Mouse (Mus musculus) kidney, adult 2 months (tissue): ENCODE results near the gene Pnma1. TPM values are rescaled to one million over a fixed set of nuclear protein-coding genes. Genes with fewer than 3 reads are reported as not detected.

Experiments used
- DNase-seq: peaks from one replicate; pipeline ENCODE4 v3.0.0; 2021
- H3K27ac ChIP-seq: fragments of 200-500 bp; 2 replicates; pipeline ENCODE4 v1.5.1; 2012; ENCODE audit warnings: low read depth, low read length, control low read depth, inconsistent platforms; ENCODE audit not compliant: insufficient read depth
- H3K27me3 ChIP-seq: fragments of 200-500 bp; replicated peaks from 2 replicates; pipeline ENCODE4 v1.6.1; 2012; ENCODE audit warnings: mild to moderate bottlenecking, moderate library complexity, low read length, inconsistent platforms; ENCODE audit not compliant: control insufficient read depth, insufficient read depth
- H3K36me3 ChIP-seq: fragments of 200-500 bp; 2 replicates; pipeline ENCODE4 v1.6.1; 2012; ENCODE audit warnings: mild to moderate bottlenecking, moderate library complexity, low read length, inconsistent platforms; ENCODE audit not compliant: control insufficient read depth, insufficient read depth
- H3K4me1 ChIP-seq: fragments of 200-500 bp; 2 replicates; pipeline ENCODE4 v1.6.1; 2011; ENCODE audit warnings: low read length; ENCODE audit not compliant: control insufficient read depth, insufficient read depth
- H3K4me3 ChIP-seq: fragments of 200-500 bp; 2 replicates; pipeline ENCODE4 v1.5.1; 2011; ENCODE audit warnings: mild to moderate bottlenecking, low read depth, low read length, control low read depth; ENCODE audit not compliant: insufficient read depth
- CTCF ChIP-seq: fragments of 200-500 bp; conservative IDR thresholded peaks from 2 replicates; pipeline ENCODE4 v1.5.1; 2011; ENCODE audit warnings: low read depth, mild to moderate bottlenecking, control low read depth, low read length, moderate library complexity, mixed read lengths; ENCODE audit not compliant: insufficient read depth, insufficient read length
- POLR2A ChIP-seq: fragments of 200-500 bp; IDR thresholded peaks from one replicate; pipeline ENCODE4 v1.6.1; 2011; ENCODE audit warnings: low read depth, low read length, control low read depth
- WGBS: fragments of 180-500 bp; shearing (Covaris S2); methylation state at CpG from one replicate; pipeline ENCODE4 v1.1.7; 2018; 5-methylcytosine and 5-hydroxymethylcytosine counted together
- polyA plus RNA-seq: library from polyadenylated mRNA; depleted of rRNA; stranded (reverse); fragments of >200 nt; gene quantifications from 2 replicates; pipeline ENCODE4 v1.2.3, GENCODE M21; 2012

The Pnma1 gene
- polyA plus RNA-seq, 1 experiment = not detected

- no peaks in the 10 kb centered on the region for H3K27me3 ChIP-seq
- TF ChIP-seq CTCF = no peak
- TF ChIP-seq POLR2A = no peak
- no peak overlapping the region for H3K4me3 ChIP-seq
- H3K36me3 ChIP-seq = peaks cover 1% of the 10 kb centered on the region
- 57% methylated on average over 6 of the region's 6 CpGs for WGBS
- no peak for DNase-seq
- H3K4me1 ChIP-seq = peaks cover 63% of the 10 kb centered on the region
- peak overlapping the region; percentile 92 for H3K27ac ChIP-seq
Observed at GRCm38 (mm10) chr12:84176886-84177765, 28.8 kb upstream of the Pnma1 start.

GRCm38 (mm10) chr12:84176126-84176769 is 28.0 kb upstream of the Pnma1 start:
- DNase-seq = peak; percentile 69
- H3K4me3 ChIP-seq = peak overlapping the region; percentile 43
- H3K4me1 ChIP-seq = peaks cover 56% of the 10 kb centered on the region
- H3K27ac ChIP-seq = peak overlapping the region; percentile 92
- 13% methylated on average over 13 of the region's 13 CpGs for WGBS
- peaks cover 1% of the 10 kb centered on the region for H3K36me3 ChIP-seq
- TF ChIP-seq CTCF (no peak), POLR2A (no peak)
- no peaks in the 10 kb centered on the region for H3K27me3 ChIP-seq

- Histone ChIP-seq H3K4me3 (peak overlapping the region; percentile 43), H3K27ac (peak overlapping the region; percentile 92), H3K36me3 (peaks cover 1% of the 10 kb centered on the region), H3K27me3 (no peaks in the 10 kb centered on the region), H3K4me1 (peaks cover 50% of the 10 kb centered on the region)
- WGBS = 0% methylated on average over 20 of the region's 20 CpGs
- TF ChIP-seq POLR2A (no peak), CTCF (0 out of 2 replicates have a peak, but pooled peaks have one; percentile 5)
- peak; percentile 96 for DNase-seq
Observed at GRCm38 (mm10) chr12:84175659-84176061, 27.4 kb upstream of the Pnma1 start.

GRCm38 (mm10) chr12:84174871-84175270 is 26.6 kb upstream of the Pnma1 start:
- WGBS = 27% methylated on average over 6 of the region's 6 CpGs
- peaks cover 42% of the 10 kb centered on the region for H3K4me1 ChIP-seq
- H3K36me3 ChIP-seq = peaks cover 1% of the 10 kb centered on the region
- H3K4me3 ChIP-seq = no peak overlapping the region
- TF ChIP-seq POLR2A = no peak
- no peak for TF ChIP-seq CTCF
- peak; percentile 96 for DNase-seq
- peak overlapping the region; percentile 92 for H3K27ac ChIP-seq
- no peaks in the 10 kb centered on the region for H3K27me3 ChIP-seq

- 24% methylated on average over 9 of the region's 9 CpGs for WGBS
- peak; percentile 84 for DNase-seq
- Histone ChIP-seq H3K27ac (peak overlapping the region; percentile 92), H3K27me3 (no peaks in the 10 kb centered on the region), H3K4me3 (no peak overlapping the region), H3K36me3 (peaks cover 1% of the 10 kb centered on the region), H3K4me1 (peaks cover 40% of the 10 kb centered on the region)
- TF ChIP-seq POLR2A (no peak), CTCF (no peak)
Observed at GRCm38 (mm10) chr12:84174190-84174811, 26.0 kb upstream of the Pnma1 start.

- TF ChIP-seq POLR2A = no peak
- TF ChIP-seq CTCF = no peak
- Histone ChIP-seq H3K27me3 (no peaks in the 10 kb centered on the region), H3K4me1 (peaks cover 40% of the 10 kb centered on the region), H3K4me3 (no peak overlapping the region), H3K36me3 (peaks cover 1% of the 10 kb centered on the region), H3K27ac (peak overlapping the region; percentile 92)
- no peak for DNase-seq
- WGBS = 78% methylated on average over 13 of the region's 13 CpGs
Observed at GRCm38 (mm10) chr12:84173309-84173915, 25.1 kb upstream of the Pnma1 start.
